Mouse (Mus musculus) hindbrain, embryonic 14.5 days (tissue): ENCODE measurements around the gene Actn1. TPM values are rescaled to one million over a fixed set of nuclear protein-coding genes. Genes with fewer than 3 reads are reported as not detected.

Experiments used
- ATAC-seq: fragments of 200-750 bp; cut with Nextera tagmentation; 2 replicates; pipeline ENCODE4 v1.8.0; 2017; ENCODE audit warnings: moderate number of reproducible peaks, mild to moderate bottlenecking, moderate TSS enrichment, moderate library complexity; ENCODE audit not compliant: low FRiP score
- DNase-seq: peaks from one replicate; pipeline ENCODE4 v3.0.0-alpha.2; 2015; ENCODE audit warnings: low spot score
- H3K27ac ChIP-seq: fragments of 300-500 bp; sonication (generic); 2 replicates; pipeline ENCODE4 v1.5.1; 2014; ENCODE audit warnings: mild to moderate bottlenecking, moderate library complexity
- H3K27me3 ChIP-seq: fragments of 300-500 bp; sonication (generic); 2 replicates; pipeline ENCODE4 v1.6.1; 2014; ENCODE audit warnings: mild to moderate bottlenecking, low read length, mixed read lengths; ENCODE audit not compliant: control insufficient read depth, insufficient read depth
- H3K36me3 ChIP-seq: fragments of 300-500 bp; sonication (generic); replicated peaks from 2 replicates; pipeline ENCODE4 v1.6.1; 2014; ENCODE audit not compliant: control insufficient read depth, insufficient read depth
- H3K4me1 ChIP-seq: fragments of 300-500 bp; sonication (generic); replicated peaks from 2 replicates; pipeline ENCODE4 v1.6.1; 2014; ENCODE audit warnings: antibody characterized with exemption, low read length, mixed read lengths; ENCODE audit not compliant: control insufficient read depth, insufficient read depth
- H3K4me2 ChIP-seq: fragments of 300-500 bp; sonication (generic); replicated peaks from 2 replicates; pipeline ENCODE4 v1.6.1; 2014; ENCODE audit warnings: mild to moderate bottlenecking, moderate library complexity
- H3K4me3 ChIP-seq: fragments of 300-500 bp; sonication (generic); replicated peaks from 2 replicates; pipeline ENCODE4 v1.5.1; 2014; ENCODE audit warnings: mild to moderate bottlenecking, low read length
- H3K9ac ChIP-seq: fragments of 300-500 bp; sonication (generic); 2 replicates; pipeline ENCODE4 v1.6.1; 2014
- H3K9me3 ChIP-seq: fragments of 300-500 bp; sonication (generic); 2 replicates; pipeline ENCODE4 v1.6.1; 2016; ENCODE audit warnings: low read length; ENCODE audit not compliant: control insufficient read depth
- WGBS: fragments of 180-500 bp; shearing (Covaris S2); extraction: QIAGEN DNeasy Blood & Tissue Kit; methylation state at CpG from one replicate; pipeline ENCODE4 v1.1.7; 2014; 5-methylcytosine and 5-hydroxymethylcytosine counted together
- polyA plus RNA-seq: library from polyadenylated mRNA; unstranded; fragments of >200 nt; fragmentation: Nextera tagmentation; extraction: Ambion mirVana; gene quantifications from 2 replicates; pipeline ENCODE4 v1.2.1, GENCODE M21; 2014

The Actn1 gene
- polyA plus RNA-seq, 1 experiment from 2014 or later, result 9.9 TPM

- Histone ChIP-seq H3K4me3 (no peak overlapping the region), H3K27ac (no peak overlapping the region), H3K27me3 (no peaks in the 10 kb centered on the region), H3K4me1 (peaks cover 11% of the 10 kb centered on the region), H3K9ac (no peak overlapping the region), H3K9me3 (no peaks in the 10 kb centered on the region), H3K36me3 (no peaks in the 10 kb centered on the region), H3K4me2 (no peak overlapping the region)
- WGBS, result 75% methylated on average over 5 of the region's 5 CpGs
- ATAC-seq, result no peak
- no peak for DNase-seq
Observed at GRCm38 (mm10) chr12:80247067-80247466, 13.1 kb downstream of the Actn1 start.

GRCm38 (mm10) chr12:80246505-80246904 lies 13.7 kb downstream of the Actn1 start:
- WGBS, result 57% methylated on average over 2 of the region's 2 CpGs
- H3K36me3 ChIP-seq, result no peaks in the 10 kb centered on the region
- H3K4me2 ChIP-seq, result no peak overlapping the region
- peaks cover 11% of the 10 kb centered on the region for H3K4me1 ChIP-seq
- no peak overlapping the region for H3K9ac ChIP-seq
- H3K4me3 ChIP-seq, result no peak overlapping the region
- no peak for DNase-seq
- no peaks in the 10 kb centered on the region for H3K27me3 ChIP-seq
- ATAC-seq, result no peak
- no peaks in the 10 kb centered on the region for H3K9me3 ChIP-seq
- no peak overlapping the region for H3K27ac ChIP-seq

- no peak for DNase-seq
- no peak overlapping the region for H3K27ac ChIP-seq
- WGBS, result 92% methylated on average over 1 of the region's 1 CpGs
- no peaks in the 10 kb centered on the region for H3K36me3 ChIP-seq
- H3K9ac ChIP-seq, result no peak overlapping the region
- no peak overlapping the region for H3K4me3 ChIP-seq
- H3K4me2 ChIP-seq, result no peak overlapping the region
- H3K27me3 ChIP-seq, result no peaks in the 10 kb centered on the region
- H3K4me1 ChIP-seq, result peaks cover 11% of the 10 kb centered on the region
- ATAC-seq, result no peak
- H3K9me3 ChIP-seq, result no peaks in the 10 kb centered on the region
Observed at GRCm38 (mm10) chr12:80244755-80245154, 15.4 kb downstream of the Actn1 start.

GRCm38 (mm10) chr12:80244127-80244526 lies 16.0 kb downstream of the Actn1 start:
- ATAC-seq (no peak), DNase-seq (no peak)
- Histone ChIP-seq H3K9ac (no peak overlapping the region), H3K27ac (no peak overlapping the region), H3K4me2 (no peak overlapping the region), H3K27me3 (no peaks in the 10 kb centered on the region), H3K4me3 (no peak overlapping the region), H3K9me3 (no peaks in the 10 kb centered on the region), H3K4me1 (peaks cover 11% of the 10 kb centered on the region), H3K36me3 (no peaks in the 10 kb centered on the region)
- 91% methylated on average over 6 of the region's 6 CpGs for WGBS

- H3K4me2 ChIP-seq, result no peak overlapping the region
- 82% methylated on average over 4 of the region's 4 CpGs for WGBS
- DNase-seq (no peak), ATAC-seq (peak; percentile 24; the same call in 1 of the 2 replicates)
- H3K27ac ChIP-seq, result no peak overlapping the region
- H3K4me1 ChIP-seq, result peaks cover 11% of the 10 kb centered on the region
- H3K4me3 ChIP-seq, result no peak overlapping the region
- no peaks in the 10 kb centered on the region for H3K36me3 ChIP-seq
- H3K27me3 ChIP-seq, result no peaks in the 10 kb centered on the region
- no peaks in the 10 kb centered on the region for H3K9me3 ChIP-seq
- no peak overlapping the region for H3K9ac ChIP-seq
Observed at GRCm38 (mm10) chr12:80243335-80243734, 16.8 kb downstream of the Actn1 start.

GRCm38 (mm10) chr12:80239445-80239844 lies 20.7 kb downstream of the Actn1 start:
- WGBS, result 94% methylated on average over 5 of the region's 5 CpGs
- no peaks in the 10 kb centered on the region for H3K27me3 ChIP-seq
- H3K27ac ChIP-seq, result no peak overlapping the region
- no peaks in the 10 kb centered on the region for H3K4me1 ChIP-seq
- DNase-seq (no peak), ATAC-seq (no peak)
- no peak overlapping the region for H3K4me3 ChIP-seq
- H3K36me3 ChIP-seq, result no peaks in the 10 kb centered on the region
- H3K4me2 ChIP-seq, result no peak overlapping the region
- H3K9me3 ChIP-seq, result no peaks in the 10 kb centered on the region
- no peak overlapping the region for H3K9ac ChIP-seq

GRCm38 (mm10) chr12:80238523-80238922 lies 21.6 kb downstream of the Actn1 start:
- Histone ChIP-seq H3K27ac (no peak overlapping the region), H3K9me3 (0 out of 2 replicates have a peak, but pooled peaks cover 8% of the 10 kb centered on the region), H3K36me3 (no peaks in the 10 kb centered on the region), H3K4me2 (no peak overlapping the region), H3K27me3 (no peaks in the 10 kb centered on the region), H3K9ac (no peak overlapping the region), H3K4me3 (no peak overlapping the region), H3K4me1 (no peaks in the 10 kb centered on the region)
- WGBS, result 80% methylated on average over 3 of the region's 3 CpGs
- no peak for DNase-seq
- no peak for ATAC-seq

GRCm38 (mm10) chr12:80235295-80235694 lies 24.9 kb downstream of the Actn1 start:
- Histone ChIP-seq H3K9me3 (0 out of 2 replicates have a peak, but pooled peaks cover 8% of the 10 kb centered on the region), H3K9ac (no peak overlapping the region), H3K27ac (no peak overlapping the region), H3K36me3 (no peaks in the 10 kb centered on the region), H3K4me2 (no peak overlapping the region), H3K4me1 (peaks cover 15% of the 10 kb centered on the region), H3K27me3 (no peaks in the 10 kb centered on the region), H3K4me3 (no peak overlapping the region)
- DNase-seq, result no peak
- WGBS, result 100% methylated on average over 1 of the region's 1 CpGs
- no peak for ATAC-seq

GRCm38 (mm10) chr12:80234226-80234625 lies 25.9 kb downstream of the Actn1 start:
- no peak overlapping the region for H3K9ac ChIP-seq
- H3K27me3 ChIP-seq, result no peaks in the 10 kb centered on the region
- 97% methylated on average over 3 of the region's 3 CpGs for WGBS
- H3K9me3 ChIP-seq, result 0 out of 2 replicates have a peak, but pooled peaks cover 8% of the 10 kb centered on the region
- ATAC-seq (no peak), DNase-seq (no peak)
- H3K36me3 ChIP-seq, result no peaks in the 10 kb centered on the region
- H3K27ac ChIP-seq, result no peak overlapping the region
- H3K4me2 ChIP-seq, result no peak overlapping the region
- H3K4me3 ChIP-seq, result no peak overlapping the region
- peaks cover 23% of the 10 kb centered on the region for H3K4me1 ChIP-seq

GRCm38 (mm10) chr12:80232840-80233218 lies 27.3 kb downstream of the Actn1 start:
- Histone ChIP-seq H3K9ac (no peak overlapping the region), H3K4me1 (peaks cover 23% of the 10 kb centered on the region), H3K4me2 (no peak overlapping the region), H3K27ac (no peak overlapping the region), H3K36me3 (no peaks in the 10 kb centered on the region), H3K9me3 (0 out of 2 replicates have a peak, but pooled peaks cover 8% of the 10 kb centered on the region), H3K4me3 (no peak overlapping the region), H3K27me3 (no peaks in the 10 kb centered on the region)
- 96% methylated on average over 4 of the region's 4 CpGs for WGBS
- no peak for ATAC-seq
- no peak for DNase-seq
